Mouse (Mus musculus): Measurements from ENCODE around the gene Repin1.
"Not testable (repeated sequence)": the region's sequence is repeated elsewhere in the genome, so short reads cannot be mapped to it uniquely, and the experiment has no call there.

The Repin1 gene

DNA sequence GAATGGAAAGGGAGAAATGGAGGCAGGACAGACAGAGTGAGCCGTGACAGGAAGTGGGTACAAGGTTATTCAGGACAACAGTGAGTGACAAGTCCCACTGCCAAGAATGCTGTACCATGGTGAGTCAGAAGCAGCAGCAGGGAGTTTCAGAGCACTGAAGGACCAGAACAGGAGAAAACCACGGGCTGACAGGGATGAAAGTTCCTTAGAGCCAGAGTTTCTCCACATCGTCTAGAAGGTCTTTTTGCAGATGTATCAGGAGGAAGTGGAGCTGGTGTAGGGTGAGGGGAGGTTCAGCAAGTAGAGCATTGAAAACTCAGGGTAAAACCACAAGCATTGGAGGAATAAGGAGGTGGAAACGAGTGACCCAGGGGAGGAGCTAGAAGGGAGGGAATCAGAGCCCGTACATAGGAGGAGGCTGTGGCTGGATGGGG, 14.5 kb upstream of the Repin1 start:
- no peak for DNase-seq (ENCODE audit: low spot score in 2 of 2)

GRCm38 (mm10) chr6:48581257-48581656, 12.4 kb upstream of the Repin1 start:
- no peak for DNase-seq (ENCODE audit: low spot score in 2 of 2)

DNA sequence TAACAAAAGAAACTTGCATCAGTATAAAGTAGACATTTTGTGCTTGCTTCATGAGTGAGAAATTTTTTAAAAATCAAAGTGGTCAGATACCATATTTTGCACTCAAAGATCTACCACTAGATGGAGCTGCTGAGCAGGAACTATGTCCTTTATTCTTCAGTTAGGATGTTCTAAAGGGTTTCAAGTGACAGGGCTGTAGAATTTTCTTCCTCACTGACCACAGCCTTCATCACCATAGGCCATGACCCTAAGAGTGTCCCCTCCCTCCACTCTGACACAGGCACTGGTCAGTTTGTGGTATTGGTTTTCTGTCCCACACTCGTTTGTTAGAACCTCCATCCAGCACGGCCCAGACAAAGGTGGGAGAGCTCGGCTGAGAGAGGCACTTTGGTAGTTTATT, 11.6 kb upstream of the Repin1 start:
- peak in 1 of 2 experiments; percentile 49 for DNase-seq (ENCODE audit: low spot score in 2 of 2)

- no peak for DNase-seq (ENCODE audit: low spot score in 2 of 2)
Measured at GRCm38 (mm10) chr6:48589194-48589750, 4.4 kb upstream of the Repin1 start, which contains the start of gene Gm45021. Gm45021 (plus strand) TSS chr6:48589610.

DNA sequence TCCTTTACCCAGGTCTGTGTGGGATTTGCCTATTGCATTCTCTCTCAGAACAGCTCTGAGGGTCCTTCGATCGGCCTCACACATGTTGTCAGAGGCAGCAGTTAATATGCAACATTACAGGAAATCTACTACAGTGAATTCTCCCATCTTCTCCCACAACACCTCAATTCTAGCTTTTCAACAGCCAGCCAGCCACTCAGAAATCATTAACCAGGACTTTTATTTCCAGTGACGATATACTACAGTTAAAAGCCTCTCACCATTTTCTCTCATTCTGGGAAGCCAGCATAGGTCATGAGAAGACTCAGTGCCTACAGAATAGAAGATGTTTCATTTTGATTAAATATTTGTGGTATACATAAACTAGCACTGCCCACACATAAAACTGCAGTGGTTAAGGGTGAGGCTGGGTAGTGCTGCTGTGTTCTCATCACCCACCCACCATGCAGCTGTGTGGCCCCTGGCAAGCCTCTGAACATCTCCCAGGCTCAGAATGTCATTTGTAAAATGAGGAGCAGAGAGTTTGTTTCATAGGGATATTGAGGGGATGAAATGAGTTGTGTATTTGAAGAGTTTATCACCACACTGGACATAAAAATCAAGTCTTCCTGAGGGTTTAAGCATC, 2.4 kb upstream of the Repin1 start:
- DNase-seq (ENCODE audit: low spot score in 2 of 2): no peak

GRCm38 (mm10) chr6:48591871-48592270, 1.8 kb upstream of the Repin1 start:
- no peak for DNase-seq (ENCODE audit: low spot score in 2 of 2)

GRCm38 (mm10) chr6:48594043-48594738, 508 bp downstream of the Repin1 start:
- peak; percentile 71 to 77 for DNase-seq (ENCODE audit: low spot score in 2 of 2)

GRCm38 (mm10) chr6:48595278-48595677, 1.6 kb downstream of the Repin1 start:
- no peak for DNase-seq (ENCODE audit: low spot score in 2 of 2)

GRCm38 (mm10) chr6:48596545-48597232, 3.0 kb downstream of the Repin1 start:
- DNase-seq (ENCODE audit: low spot score in 2 of 2): no peak

DNA sequence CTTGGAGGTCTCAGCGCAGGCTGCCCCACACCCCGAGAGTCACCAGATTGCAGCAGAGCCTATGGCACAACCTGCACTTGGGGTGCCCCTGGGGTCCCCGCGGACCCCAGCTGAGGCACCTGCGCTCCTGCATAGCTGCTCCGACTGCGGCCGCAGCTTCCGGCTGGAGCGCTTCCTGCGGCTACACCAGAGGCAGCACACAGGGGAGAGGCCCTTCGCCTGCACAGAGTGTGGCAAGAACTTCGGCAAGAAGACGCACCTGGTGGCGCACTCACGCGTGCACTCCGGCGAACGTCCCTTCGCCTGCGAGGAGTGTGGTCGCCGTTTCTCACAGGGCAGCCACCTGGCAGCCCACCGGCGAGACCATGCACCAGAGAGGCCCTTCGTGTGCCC, 3.5 kb downstream of the Repin1 start:
- DNase-seq (ENCODE audit: low spot score in 2 of 2): no peak

DNA sequence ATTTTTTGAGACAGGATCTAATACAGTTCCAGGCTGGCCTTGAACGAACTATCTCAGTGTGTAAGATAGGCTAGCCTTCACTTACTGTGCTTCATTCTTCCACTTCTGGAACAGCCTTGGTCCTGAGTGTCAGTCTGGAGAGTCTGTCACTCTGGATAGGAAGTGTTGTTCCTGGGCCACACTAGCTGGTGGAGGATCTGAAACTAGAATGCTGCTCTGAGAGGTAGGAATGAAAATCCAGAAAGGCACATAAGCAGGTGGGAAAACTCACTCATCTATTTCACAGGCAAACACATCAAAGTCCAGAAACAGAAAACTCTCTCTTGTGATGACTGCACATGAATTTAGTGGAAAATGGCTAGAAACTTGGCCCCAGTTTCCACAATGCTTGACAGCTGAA, 6.9 kb downstream of the Repin1 start:
- no peak for DNase-seq (ENCODE audit: low spot score in 2 of 2)

DNA sequence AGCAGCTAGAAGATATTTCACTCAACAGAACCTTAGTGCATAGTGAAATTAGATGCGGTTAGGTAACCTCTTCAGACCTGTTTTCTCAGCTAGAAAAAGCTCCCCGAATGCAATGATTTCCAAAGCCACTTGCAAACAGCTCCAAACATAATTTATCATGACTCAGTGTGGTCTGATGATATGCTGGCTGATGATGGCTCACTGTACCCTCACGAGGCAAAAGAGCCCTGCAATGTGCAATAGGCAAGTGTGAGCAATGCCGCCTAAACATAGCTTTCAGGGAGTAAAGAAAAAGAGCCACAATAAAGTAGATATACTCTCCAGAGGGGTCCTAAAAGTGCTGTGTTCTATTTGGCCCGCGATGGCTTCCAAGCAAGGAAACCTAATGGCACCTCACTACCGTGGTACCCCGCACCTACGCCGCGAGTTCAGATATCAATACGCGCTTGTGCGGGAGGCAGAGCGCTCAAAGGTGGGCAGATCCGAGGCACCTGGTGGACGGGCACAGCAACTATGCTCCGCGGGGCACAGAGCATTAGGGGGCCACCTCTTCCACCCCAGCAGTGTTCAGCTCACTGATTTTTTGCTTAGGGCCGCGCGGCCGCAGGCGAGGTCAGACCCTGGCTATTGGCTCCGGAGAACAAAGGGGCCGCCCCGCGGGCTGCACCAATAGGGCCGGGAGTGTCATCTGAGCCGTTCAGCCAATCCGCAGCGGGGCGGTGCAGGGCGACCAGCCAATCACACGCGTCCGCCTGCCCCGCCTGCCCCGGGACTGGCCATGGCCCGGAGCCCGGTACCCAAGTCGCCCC, 7.8 kb downstream of the Repin1 start, which contains the start of gene Zfp775:
TSS of gene Zfp775 (plus strand) at position 793 of the 809 bp plus-strand sequence.
- DNase-seq (ENCODE audit: low spot score in 2 of 2): peak; percentile 98

GRCm38 (mm10) chr6:48602080-48602741, 8.5 kb downstream of the Repin1 start:
- peak; percentile 64 to 68 for DNase-seq (ENCODE audit: low spot score in 2 of 2)

- DNase-seq (ENCODE audit: low spot score in 2 of 2): no peak
Measured at GRCm38 (mm10) chr6:48608124-48608523, 14.4 kb downstream of the Repin1 start.

- no peak for DNase-seq (ENCODE audit: low spot score in 2 of 2)
Measured at GRCm38 (mm10) chr6:48609512-48609911, 15.8 kb downstream of the Repin1 start.

DNA sequence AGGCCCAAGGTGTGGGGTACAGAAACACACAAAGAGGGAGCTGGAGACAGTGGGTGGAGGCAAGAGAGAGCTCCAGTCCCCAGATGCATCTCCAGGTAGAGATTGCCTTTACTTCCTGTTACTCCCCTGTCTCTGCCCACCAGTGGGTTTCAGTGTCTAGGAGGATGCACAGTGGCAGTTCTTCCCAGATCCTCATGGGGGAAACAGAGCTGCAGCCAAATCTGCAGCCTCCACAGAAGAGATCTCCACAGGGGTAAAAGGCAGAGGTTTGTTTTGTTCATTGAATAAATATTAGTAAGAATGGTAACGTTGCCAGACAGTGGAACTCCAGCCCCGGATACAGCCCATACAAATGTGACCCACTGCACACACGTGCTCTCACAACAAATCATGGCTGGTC, 17.0 kb downstream of the Repin1 start:
- no peak for DNase-seq (ENCODE audit: low spot score in 2 of 2)

- DNase-seq (ENCODE audit: low spot score in 2 of 2): no peak
Measured at GRCm38 (mm10) chr6:48613464-48613863, 19.8 kb downstream of the Repin1 start.

GRCm38 (mm10) chr6:48614756-48615155, 21.1 kb downstream of the Repin1 start:
- no peak for DNase-seq (ENCODE audit: low spot score in 2 of 2)

GRCm38 (mm10) chr6:48620031-48620430, 26.3 kb downstream of the Repin1 start:
- no peak for DNase-seq (ENCODE audit: low spot score in 2 of 2)

DNA sequence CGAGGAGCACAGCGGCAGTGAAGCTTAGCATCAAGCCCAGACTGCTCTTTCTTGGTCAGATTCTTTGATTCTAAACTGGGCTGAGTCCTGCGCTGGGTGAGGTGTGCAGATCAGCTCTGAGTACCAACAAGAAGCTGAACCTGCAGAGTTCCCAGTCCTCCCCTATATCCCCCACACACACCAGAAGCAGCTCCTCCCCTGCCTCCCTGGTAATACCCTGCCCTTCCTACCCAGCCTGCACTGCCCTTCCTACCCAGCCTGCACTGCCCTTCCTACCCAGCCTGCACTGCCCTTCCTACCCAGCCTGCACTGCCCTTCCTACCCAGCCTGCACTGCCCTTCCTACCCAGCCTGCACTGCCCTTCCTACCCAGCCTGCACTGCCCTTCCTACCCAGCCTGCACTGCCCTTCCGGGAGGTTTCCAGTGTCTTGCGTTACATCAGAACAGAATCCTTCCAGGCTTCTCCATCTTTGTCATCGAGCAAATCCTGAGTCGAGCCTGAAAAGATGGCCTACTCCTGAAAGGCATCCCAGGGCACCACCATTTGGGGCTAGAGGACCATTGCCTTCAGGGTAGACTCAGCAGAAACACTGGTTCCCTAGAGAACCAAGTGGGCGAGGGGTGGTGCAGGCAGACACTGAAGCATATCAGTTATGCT, 28.6 kb downstream of the Repin1 start:
- not testable (repeated sequence) for DNase-seq (ENCODE audit: low spot score in 2 of 2)

Data from right cerebral cortex, postnatal 10 days (tissue).